Mouse (Mus musculus): Measurements from ENCODE around the gene Hps6. TPM values are rescaled to one million over a fixed set of nuclear protein-coding genes. Genes with fewer than 3 reads are reported as not detected.
A peak's percentile ranks its signal among the peaks of the same experiment; 100 is the strongest.

The Hps6 gene
- polyA plus RNA-seq, 1 experiment: 7.5 TPM

DNA sequence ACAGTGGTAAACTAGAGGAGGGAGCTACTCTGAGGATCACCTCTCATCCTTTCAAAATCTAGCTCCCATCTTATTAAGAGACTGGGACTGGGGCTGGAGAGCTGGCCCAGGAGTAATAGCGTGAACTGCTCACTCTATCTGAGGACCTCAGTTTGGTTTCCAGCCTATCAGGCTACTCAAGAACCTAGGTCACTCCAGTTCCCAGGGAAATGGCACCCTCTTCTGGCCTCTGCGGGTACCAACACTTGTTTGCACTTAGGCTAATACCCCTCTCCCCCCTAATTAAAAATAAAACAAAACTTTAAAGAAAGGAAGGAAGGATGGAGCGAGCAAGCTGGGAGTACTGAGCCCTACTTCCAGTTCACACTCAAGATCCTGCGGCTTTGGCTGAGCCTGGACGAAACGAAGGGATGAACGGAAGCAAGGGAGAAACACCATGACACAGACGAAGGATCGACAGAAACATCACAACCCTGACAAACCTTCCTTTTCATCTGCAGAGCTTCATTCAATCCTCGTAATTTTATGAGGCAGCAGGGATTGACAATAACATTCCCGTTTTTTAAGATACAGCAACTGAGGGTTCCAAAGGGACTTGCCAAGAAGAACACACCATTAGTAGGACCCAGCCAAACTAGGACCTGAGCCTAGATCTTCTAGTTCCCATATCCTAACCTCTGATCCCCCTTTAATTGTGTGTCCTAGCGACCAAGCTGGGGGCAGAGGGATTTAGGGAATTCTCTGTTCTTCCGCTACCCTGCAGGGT is 33.4 kb downstream of the Hps6 start:
- Histone ChIP-seq H3K4me1 (ENCODE audit: control insufficient read depth, insufficient read depth, low read length) (peaks cover 22% of the 10 kb centered on the region), H3K4me3 (replicated peaks; ENCODE audit: extremely low read depth, low read depth, low read length) (no peak overlapping the region)
- DNase-seq: no peak
- WGBS: 51% methylated on average over 13 of the region's 13 CpGs
- TF ChIP-seq CTCF (IDR thresholded peaks at IDR 0.05; ENCODE audit: insufficient read depth, low read length) (peak; percentile 30; the same call in 1 of the 2 replicates), POLR2A (IDR thresholded peaks at IDR 0.05; ENCODE audit: borderline replicate concordance, extremely low read depth, low read depth, low read length) (no peak)

DNA sequence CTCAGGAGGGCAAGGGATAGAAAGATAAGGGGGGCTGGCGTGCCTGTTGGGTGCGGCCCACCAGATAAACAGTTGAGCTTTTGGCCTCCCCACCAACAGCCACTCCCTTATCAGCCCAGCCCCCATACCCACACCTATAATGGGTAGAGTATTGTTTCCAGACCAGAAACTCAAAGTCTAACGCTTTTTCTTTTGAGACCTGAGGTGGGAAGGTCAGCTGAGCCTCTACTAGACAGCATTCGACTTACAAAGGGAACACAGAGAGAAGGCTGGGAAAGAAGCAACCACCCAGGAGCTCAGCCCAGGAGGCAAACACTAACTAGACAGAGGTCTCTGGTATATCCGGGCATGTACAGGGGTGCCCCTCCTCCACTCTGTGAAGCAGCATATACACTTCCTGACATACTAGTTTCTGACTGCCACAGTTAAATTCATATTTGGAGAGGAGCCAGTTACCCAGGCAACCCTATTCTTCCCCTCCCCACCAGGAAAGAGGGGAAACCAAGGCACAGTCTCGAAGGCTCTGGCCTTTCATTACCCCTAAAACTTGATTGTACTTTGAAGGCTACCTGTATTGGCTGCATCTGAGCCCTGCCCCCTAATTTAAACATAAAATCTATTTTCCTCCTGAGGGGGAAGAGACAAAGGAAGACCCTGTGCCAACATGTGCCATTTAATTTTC is 34.1 kb downstream of the Hps6 start:
- Histone ChIP-seq H3K4me3 (replicated peaks; ENCODE audit: extremely low read depth, low read depth, low read length) (no peak overlapping the region), H3K4me1 (ENCODE audit: control insufficient read depth, insufficient read depth, low read length) (peaks cover 25% of the 10 kb centered on the region)
- WGBS: 11% methylated on average over 6 of the region's 6 CpGs
- DNase-seq: no peak
- TF ChIP-seq CTCF (IDR thresholded peaks at IDR 0.05; ENCODE audit: insufficient read depth, low read length) (no peak), POLR2A (IDR thresholded peaks at IDR 0.05; ENCODE audit: borderline replicate concordance, extremely low read depth, low read depth, low read length) (no peak)

DNA sequence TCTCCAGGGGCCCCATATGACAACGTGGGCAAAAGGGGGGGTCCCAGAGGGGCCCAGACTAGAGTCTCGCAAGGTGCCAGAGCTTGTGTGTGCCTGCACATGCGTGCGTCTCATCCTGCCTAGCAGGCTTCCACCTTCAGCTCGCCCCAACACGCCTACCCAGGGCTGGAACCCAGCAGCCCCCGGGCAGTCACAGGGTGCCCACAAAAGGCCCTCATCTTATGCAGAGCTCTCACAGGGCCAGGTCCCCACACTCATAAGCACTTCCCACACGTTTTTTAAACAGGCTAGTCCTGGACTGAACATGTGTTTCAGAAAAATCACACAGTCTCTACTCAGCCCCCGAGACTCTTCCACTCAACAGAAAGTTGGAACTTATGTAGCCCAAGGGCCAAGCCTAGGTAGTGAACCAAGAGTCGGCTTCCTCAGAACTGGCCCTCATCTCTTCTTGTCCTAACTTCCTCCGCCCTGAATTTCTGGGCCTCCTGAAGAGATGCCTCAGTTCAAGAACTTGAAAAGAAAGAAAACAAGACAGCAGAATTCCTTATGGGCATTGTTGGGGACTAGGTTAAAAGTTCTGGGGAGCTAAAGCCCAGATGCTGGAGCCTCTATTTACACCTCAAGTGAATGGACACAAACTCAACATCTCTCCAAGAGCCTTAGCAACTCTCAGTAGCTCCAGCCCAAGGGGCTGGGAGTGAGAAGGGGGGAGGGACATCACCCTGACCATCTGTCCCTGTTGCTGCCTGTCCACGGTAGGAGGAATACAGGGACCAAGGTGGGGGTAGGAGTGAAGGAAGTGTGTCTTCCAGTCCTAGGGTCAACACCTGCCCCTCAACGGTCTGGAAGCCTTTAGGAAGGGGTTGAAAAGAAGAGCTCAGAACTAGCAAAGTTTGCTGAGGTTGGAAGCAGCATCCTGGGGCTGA is 34.9 kb downstream of the Hps6 start:
- DNase-seq: no peak
- H3K4me3 ChIP-seq (replicated peaks; ENCODE audit: extremely low read depth, low read depth, low read length): peak overlapping the region; percentile 49
- no peak for TF ChIP-seq POLR2A (IDR thresholded peaks at IDR 0.05; ENCODE audit: borderline replicate concordance, extremely low read depth, low read depth, low read length)
- TF ChIP-seq CTCF (IDR thresholded peaks at IDR 0.05; ENCODE audit: insufficient read depth, low read length): no peak
- WGBS: 8% methylated on average over 13 of the region's 13 CpGs
- peaks cover 33% of the 10 kb centered on the region for H3K4me1 ChIP-seq (ENCODE audit: control insufficient read depth, insufficient read depth, low read length)

DNA sequence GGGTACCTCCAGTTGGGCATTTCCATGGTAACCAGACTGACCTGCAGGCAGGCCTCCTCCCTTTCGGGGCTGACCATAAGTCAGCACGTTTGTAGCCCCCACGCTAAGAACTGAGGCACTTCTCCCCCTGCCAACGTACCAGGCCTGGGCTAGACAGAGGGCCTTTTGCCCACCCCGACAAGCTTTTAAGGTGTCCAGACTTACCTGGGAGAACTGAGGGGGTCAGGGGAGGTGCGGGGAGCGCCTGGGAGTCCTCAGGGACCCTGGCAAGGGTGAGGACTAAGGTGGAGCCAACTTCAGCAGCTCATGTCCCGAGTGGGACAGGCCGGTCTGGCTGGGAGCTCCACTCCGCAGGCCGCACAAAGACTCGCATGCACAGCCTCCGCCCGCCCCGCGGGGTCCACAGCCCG is 35.5 kb downstream of the Hps6 start:
- Histone ChIP-seq H3K4me1 (ENCODE audit: control insufficient read depth, insufficient read depth, low read length) (peaks cover 38% of the 10 kb centered on the region), H3K4me3 (replicated peaks; ENCODE audit: extremely low read depth, low read depth, low read length) (peak overlapping the region; percentile 49)
- 1% methylated on average over 17 of the region's 17 CpGs for WGBS
- DNase-seq: peak; percentile 38
- no peak for TF ChIP-seq CTCF (IDR thresholded peaks at IDR 0.05; ENCODE audit: insufficient read depth, low read length)
- TF ChIP-seq POLR2A (IDR thresholded peaks at IDR 0.05; ENCODE audit: borderline replicate concordance, extremely low read depth, low read depth, low read length): no peak

DNA sequence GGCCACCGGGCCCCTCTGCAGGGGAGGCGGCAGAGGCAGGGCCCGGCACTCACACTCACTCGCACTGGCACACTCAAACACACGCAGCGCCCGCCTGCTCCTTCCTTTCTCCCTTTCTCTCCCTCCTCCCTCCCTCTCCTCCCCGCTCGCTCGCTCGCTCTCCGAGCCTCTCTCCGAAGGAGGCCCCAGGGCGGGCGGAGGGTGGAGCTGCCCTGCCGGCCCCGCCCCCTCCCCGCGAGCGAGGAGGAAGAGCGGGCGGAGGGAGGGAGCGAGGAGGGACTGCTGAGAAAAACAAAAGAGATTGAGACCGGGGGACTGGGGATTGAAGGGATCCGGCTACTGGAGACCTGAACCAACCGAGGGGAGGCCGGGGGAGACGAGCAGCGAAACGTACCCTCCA is 36.2 kb downstream of the Hps6 start:
- DNase-seq: peak; percentile 84
- TF ChIP-seq POLR2A (IDR thresholded peaks at IDR 0.05; ENCODE audit: borderline replicate concordance, extremely low read depth, low read depth, low read length): peak; percentile 74; the same call in 1 of the 2 replicates
- no peak for TF ChIP-seq CTCF (IDR thresholded peaks at IDR 0.05; ENCODE audit: insufficient read depth, low read length)
- H3K4me1 ChIP-seq (ENCODE audit: control insufficient read depth, insufficient read depth, low read length): peaks cover 39% of the 10 kb centered on the region
- peak overlapping the region; percentile 60 for H3K4me3 ChIP-seq (replicated peaks; ENCODE audit: extremely low read depth, low read depth, low read length)
- WGBS: 1% methylated on average over 27 of the region's 30 CpGs

DNA sequence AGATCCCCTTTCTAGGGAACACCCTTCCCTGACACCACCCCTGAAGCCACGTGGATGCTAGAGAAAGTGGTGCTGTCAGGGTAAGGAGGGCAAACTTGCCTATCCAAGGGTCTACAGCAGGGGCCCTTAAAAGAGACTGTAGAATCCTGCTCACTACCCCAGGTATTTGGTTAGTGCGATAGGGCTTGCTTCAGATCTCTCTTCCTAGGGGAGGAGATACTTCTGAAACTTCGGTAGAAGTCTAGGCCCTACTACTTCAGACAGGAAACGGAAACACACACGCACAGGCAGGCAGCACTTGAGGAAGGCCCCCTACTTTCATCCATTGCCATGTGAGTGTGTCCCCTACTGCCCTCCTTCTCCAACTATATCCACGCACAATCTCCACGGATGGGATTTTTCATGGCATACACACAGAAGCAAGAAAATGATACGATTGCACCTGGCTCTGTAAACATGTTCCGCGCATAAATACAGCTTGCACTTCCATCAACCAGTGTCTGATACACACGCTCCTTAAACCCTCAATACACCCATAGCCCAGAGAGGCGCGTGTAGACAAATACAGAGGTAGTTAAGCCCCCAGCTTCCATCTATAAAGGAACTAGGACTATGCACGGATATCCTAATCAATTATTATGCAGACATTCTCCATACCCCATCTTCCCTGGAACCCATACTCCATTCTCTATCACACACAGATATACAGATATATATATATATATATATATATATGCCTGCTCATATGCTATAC is 37.0 kb downstream of the Hps6 start:
- H3K4me3 ChIP-seq (replicated peaks; ENCODE audit: extremely low read depth, low read depth, low read length): peak overlapping the region; percentile 27
- H3K4me1 ChIP-seq (ENCODE audit: control insufficient read depth, insufficient read depth, low read length): peaks cover 39% of the 10 kb centered on the region
- 19% methylated on average over 14 of the region's 14 CpGs for WGBS
- DNase-seq: no peak
- TF ChIP-seq POLR2A (IDR thresholded peaks at IDR 0.05; ENCODE audit: borderline replicate concordance, extremely low read depth, low read depth, low read length): no peak
- TF ChIP-seq CTCF (IDR thresholded peaks at IDR 0.05; ENCODE audit: insufficient read depth, low read length): no peak

DNA sequence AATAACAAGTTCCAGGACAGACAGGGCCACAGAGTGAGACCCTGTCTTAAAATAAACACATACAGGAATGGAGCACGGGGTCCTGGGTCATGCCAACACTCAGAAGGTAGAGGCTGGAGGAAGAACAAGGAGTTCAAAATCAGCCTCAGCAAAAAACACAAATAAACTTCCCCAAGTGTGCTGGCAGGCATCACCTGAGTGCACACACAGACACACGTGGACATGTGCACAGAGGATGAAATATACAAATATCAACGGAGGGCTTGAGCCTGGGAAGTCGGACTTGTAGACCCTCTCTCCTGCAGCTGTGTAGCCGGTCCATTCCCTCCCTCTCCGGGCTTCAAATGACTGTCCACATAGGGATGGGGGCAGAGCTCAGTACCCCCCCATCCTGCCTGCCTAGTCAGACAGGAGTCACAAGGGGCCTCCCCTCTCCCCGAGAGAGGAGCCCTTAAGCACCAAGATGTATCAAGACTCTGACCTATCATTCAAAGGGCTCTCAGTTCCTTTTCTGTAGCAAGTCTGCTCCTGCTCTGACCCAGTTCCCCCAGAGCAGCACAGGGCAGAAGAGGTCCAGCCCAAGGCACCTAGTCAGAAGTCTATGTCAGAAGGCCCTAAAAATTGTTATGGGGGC is 38.1 kb downstream of the Hps6 start:
- no peak for TF ChIP-seq POLR2A (IDR thresholded peaks at IDR 0.05; ENCODE audit: borderline replicate concordance, extremely low read depth, low read depth, low read length)
- no peak for TF ChIP-seq CTCF (IDR thresholded peaks at IDR 0.05; ENCODE audit: insufficient read depth, low read length)
- Histone ChIP-seq H3K4me1 (ENCODE audit: control insufficient read depth, insufficient read depth, low read length) (peaks cover 39% of the 10 kb centered on the region), H3K4me3 (replicated peaks; ENCODE audit: extremely low read depth, low read depth, low read length) (no peak overlapping the region)
- WGBS: 9% methylated on average over 7 of the region's 7 CpGs
- DNase-seq: no peak

DNA sequence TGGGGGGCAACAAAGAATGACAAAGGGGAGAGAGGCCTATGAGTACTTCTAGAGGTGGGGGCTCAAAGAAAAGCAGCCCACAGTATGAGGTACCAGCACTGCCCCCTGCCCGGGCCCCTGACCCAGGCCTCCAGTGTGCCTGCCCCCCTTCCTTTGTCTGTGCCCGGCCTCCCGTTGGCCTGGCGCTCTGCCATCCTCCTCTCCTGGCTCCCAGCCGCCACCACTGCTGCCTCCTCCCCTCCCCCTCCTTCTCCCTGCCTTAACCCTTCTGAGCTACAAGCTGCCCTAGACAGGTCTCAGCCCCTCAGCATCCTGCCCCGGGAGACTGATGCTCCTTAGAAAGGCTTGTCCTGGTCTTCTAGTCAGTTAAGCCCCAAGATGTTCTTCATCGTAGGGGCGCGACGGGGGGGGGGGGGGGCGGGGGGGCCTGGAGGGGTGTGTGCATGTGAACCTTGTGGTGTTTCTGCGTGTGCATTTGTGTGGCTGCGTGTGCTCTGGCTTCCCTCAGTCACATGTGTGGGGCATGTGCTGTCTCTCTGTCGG is 38.7 kb downstream of the Hps6 start:
- DNase-seq: peak; percentile 82
- peaks cover 36% of the 10 kb centered on the region for H3K4me1 ChIP-seq (ENCODE audit: control insufficient read depth, insufficient read depth, low read length)
- peak overlapping the region; percentile 39 for H3K4me3 ChIP-seq (replicated peaks; ENCODE audit: extremely low read depth, low read depth, low read length)
- TF ChIP-seq POLR2A (IDR thresholded peaks at IDR 0.05; ENCODE audit: borderline replicate concordance, extremely low read depth, low read depth, low read length) (no peak), CTCF (IDR thresholded peaks at IDR 0.05; ENCODE audit: insufficient read depth, low read length) (no peak)
- 1% methylated on average over 14 of the region's 14 CpGs for WGBS

All from lung, adult 2 months (tissue).